Mouse (Mus musculus): ENCODE measurements around the gene Fam19a5. TPM values are rescaled to one million over a fixed set of nuclear protein-coding genes. Genes with fewer than 3 reads are reported as not detected.

The Fam19a5 gene
- polyA plus RNA-seq, 1 experiment from 2014 or later, result 0.95 TPM

DNA sequence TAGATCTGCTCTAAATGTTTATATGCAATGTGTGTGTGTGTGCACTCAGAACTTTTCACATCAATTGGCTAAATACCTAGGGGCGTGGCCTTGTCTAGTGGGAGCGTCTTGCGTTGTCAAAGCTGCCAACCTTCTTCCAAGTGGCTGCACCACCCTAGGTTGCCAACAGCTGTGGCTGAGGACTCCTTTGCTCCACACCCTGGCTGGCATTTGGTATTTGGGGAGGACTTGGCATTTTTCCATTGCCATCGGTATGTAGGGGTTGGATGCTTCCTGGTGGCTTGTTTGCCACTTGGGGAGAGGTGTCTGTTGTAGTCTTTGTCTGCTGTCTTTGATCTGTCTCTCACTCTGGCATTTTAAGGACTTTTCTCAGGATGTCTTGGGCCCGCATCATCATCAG lies 124.0 kb downstream of the Fam19a5 start:
- Histone ChIP-seq H3K9me3 (replicated peaks) (no peaks in the 10 kb centered on the region), H3K4me2 (no peak overlapping the region), H3K9ac (no peak overlapping the region), H3K27ac (ENCODE audit: poor library complexity, severe bottlenecking) (no peak overlapping the region), H3K4me3 (no peak overlapping the region), H3K27me3 (replicated peaks) (no peaks in the 10 kb centered on the region), H3K36me3 (no peaks in the 10 kb centered on the region), H3K4me1 (replicated peaks) (no peaks in the 10 kb centered on the region)
- 83% methylated on average over 5 of the region's 5 CpGs for WGBS
- no peak for ATAC-seq (ENCODE audit: insufficient number of reproducible peaks, low FRiP score)

DNA sequence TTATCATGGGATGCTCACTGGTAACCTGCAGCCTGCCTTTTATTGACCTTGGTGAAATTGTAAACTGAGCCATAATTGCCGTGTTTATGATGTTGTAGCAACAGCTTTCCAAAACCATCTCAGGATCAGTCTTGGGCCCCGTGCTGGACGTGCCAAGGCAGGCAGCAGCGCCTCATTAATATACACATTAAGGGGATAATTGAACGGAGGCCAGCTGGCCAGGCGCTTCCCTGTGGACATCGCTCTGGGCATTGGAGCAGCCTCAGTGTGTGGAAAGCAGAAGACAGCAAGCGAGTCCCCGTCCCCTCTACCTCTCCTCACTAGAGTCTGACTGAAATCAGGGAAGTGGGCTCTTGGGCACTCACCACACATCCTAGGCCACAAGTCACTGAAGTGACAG lies 127.8 kb downstream of the Fam19a5 start:
- H3K9ac ChIP-seq, result no peak overlapping the region
- no peak overlapping the region for H3K4me3 ChIP-seq
- H3K9me3 ChIP-seq (replicated peaks), result no peaks in the 10 kb centered on the region
- no peak overlapping the region for H3K27ac ChIP-seq (ENCODE audit: poor library complexity, severe bottlenecking)
- H3K36me3 ChIP-seq, result no peaks in the 10 kb centered on the region
- no peak overlapping the region for H3K4me2 ChIP-seq
- WGBS, result 84% methylated on average over 9 of the region's 9 CpGs
- H3K4me1 ChIP-seq (replicated peaks), result no peaks in the 10 kb centered on the region
- ATAC-seq (ENCODE audit: insufficient number of reproducible peaks, low FRiP score), result no peak
- no peaks in the 10 kb centered on the region for H3K27me3 ChIP-seq (replicated peaks)

DNA sequence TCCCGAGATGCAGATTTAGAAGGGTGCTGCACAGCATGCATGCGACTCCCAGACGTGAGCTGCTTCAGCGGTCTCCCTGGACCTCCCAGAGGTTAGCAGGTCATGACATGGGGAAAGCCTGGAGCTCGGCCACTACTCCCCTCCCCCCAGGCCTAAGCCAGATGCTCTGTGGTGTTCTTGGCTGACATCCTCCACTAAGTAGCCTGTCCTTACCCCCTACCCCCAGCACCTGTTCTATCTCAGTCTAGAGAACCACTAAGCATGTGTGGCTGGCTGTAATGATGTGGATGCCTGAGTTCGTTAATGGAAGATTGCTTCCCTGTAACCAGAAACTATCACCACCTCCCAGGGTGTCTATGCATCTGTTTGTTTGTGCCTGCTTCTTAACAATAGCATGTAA lies 134.6 kb downstream of the Fam19a5 start:
- H3K27ac ChIP-seq (ENCODE audit: poor library complexity, severe bottlenecking), result no peak overlapping the region
- H3K9ac ChIP-seq, result no peak overlapping the region
- H3K36me3 ChIP-seq, result no peaks in the 10 kb centered on the region
- H3K9me3 ChIP-seq (replicated peaks), result no peaks in the 10 kb centered on the region
- ATAC-seq (ENCODE audit: insufficient number of reproducible peaks, low FRiP score), result no peak
- 42% methylated on average over 6 of the region's 6 CpGs for WGBS
- H3K4me2 ChIP-seq, result no peak overlapping the region
- H3K4me3 ChIP-seq, result no peak overlapping the region
- H3K4me1 ChIP-seq (replicated peaks), result peaks cover 13% of the 10 kb centered on the region
- no peaks in the 10 kb centered on the region for H3K27me3 ChIP-seq (replicated peaks)

DNA sequence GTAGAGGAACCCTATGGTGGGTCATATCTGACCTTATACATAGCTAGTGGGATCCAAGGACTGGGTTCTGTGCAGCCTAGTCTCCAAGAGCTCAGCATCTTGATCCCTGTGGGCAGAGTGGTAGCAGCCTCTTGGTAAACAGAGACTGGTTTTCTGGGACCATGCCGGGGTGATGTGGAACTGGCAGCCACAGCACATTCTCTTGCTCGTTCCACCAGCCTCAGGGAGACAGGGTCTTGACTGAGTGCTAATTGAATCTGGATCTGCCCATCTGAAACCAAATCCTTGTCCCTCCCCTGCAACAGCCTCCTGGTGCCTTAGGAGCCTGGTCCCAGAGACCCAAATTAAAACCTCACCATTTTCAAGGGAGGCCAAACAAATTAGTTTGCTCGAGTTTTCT lies 138.3 kb downstream of the Fam19a5 start:
- no peak for ATAC-seq (ENCODE audit: insufficient number of reproducible peaks, low FRiP score)
- Histone ChIP-seq H3K4me2 (no peak overlapping the region), H3K9me3 (replicated peaks) (no peaks in the 10 kb centered on the region), H3K27me3 (replicated peaks) (no peaks in the 10 kb centered on the region), H3K36me3 (no peaks in the 10 kb centered on the region), H3K9ac (no peak overlapping the region), H3K4me1 (replicated peaks) (peaks cover 23% of the 10 kb centered on the region), H3K27ac (ENCODE audit: poor library complexity, severe bottlenecking) (no peak overlapping the region), H3K4me3 (no peak overlapping the region)
- 72% methylated on average over 3 of the region's 3 CpGs for WGBS

- ATAC-seq (ENCODE audit: insufficient number of reproducible peaks, low FRiP score), result peak; percentile 59
Observed at GRCm38 (mm10) chr15:87686415-87687040, 142.4 kb downstream of the Fam19a5 start.

DNA sequence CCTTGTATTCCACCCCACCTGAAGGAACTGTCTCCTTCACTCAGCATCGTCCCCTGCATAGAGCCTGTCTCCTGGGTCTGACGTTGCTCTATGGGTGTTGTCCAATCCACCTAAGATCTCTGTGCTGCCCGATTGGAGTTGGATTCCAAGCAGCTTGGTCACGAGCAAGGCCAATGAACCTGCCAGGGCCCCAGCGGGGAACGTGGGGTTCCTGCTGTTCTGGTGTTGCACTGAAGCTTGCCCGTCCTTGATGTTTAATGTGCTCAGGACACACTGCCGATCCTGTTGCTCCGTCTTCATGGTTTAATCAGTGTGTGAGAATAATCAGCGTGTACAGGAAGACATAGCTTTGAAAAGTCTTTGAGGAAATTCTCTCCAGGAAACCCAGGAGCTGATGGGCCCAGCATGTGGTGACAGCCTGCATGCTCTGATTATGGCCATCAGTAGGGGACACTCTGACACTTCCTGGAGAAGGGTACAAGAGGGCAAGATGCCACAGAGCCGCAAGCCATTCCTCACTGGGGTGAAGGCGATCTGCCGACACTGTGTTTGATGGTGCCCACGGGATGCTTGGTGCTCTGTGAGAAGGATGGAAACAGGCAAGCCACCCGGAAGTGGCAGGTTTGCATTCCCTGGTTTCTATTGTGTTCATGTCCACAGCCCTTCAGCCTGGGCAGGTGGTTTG lies 147.3 kb downstream of the Fam19a5 start:
- Histone ChIP-seq H3K9me3 (replicated peaks) (no peaks in the 10 kb centered on the region), H3K36me3 (no peaks in the 10 kb centered on the region), H3K4me3 (no peak overlapping the region), H3K27me3 (replicated peaks) (no peaks in the 10 kb centered on the region), H3K4me2 (no peak overlapping the region), H3K27ac (ENCODE audit: poor library complexity, severe bottlenecking) (no peak overlapping the region), H3K9ac (no peak overlapping the region), H3K4me1 (replicated peaks) (peaks cover 13% of the 10 kb centered on the region)
- WGBS, result 64% methylated on average over 15 of the region's 15 CpGs
- no peak for ATAC-seq (ENCODE audit: insufficient number of reproducible peaks, low FRiP score)

More at GRCm38 (mm10) chr15:87686415-87687040, 142.4 kb downstream of the Fam19a5 start:
- WGBS, result 46% methylated on average over 10 of the region's 10 CpGs
- Histone ChIP-seq H3K27me3 (replicated peaks) (no peaks in the 10 kb centered on the region), H3K4me3 (no peak overlapping the region), H3K4me2 (0 out of 2 replicates have a peak overlapping the region, but pooled peaks have one; percentile 12), H3K27ac (ENCODE audit: poor library complexity, severe bottlenecking) (no peak overlapping the region), H3K36me3 (no peaks in the 10 kb centered on the region), H3K4me1 (replicated peaks) (peaks cover 10% of the 10 kb centered on the region), H3K9ac (no peak overlapping the region), H3K9me3 (replicated peaks) (no peaks in the 10 kb centered on the region)

- no peak for ATAC-seq (ENCODE audit: insufficient number of reproducible peaks, low FRiP score)
Observed at GRCm38 (mm10) chr15:87691958-87692357, 147.9 kb downstream of the Fam19a5 start.

GRCm38 (mm10) chr15:87692394-87692793 lies 148.3 kb downstream of the Fam19a5 start:
- Histone ChIP-seq H3K4me1 (replicated peaks) (peaks cover 6% of the 10 kb centered on the region), H3K9me3 (replicated peaks) (no peaks in the 10 kb centered on the region), H3K4me2 (no peak overlapping the region), H3K27me3 (replicated peaks) (no peaks in the 10 kb centered on the region), H3K27ac (ENCODE audit: poor library complexity, severe bottlenecking) (no peak overlapping the region), H3K4me3 (no peak overlapping the region), H3K36me3 (no peaks in the 10 kb centered on the region), H3K9ac (no peak overlapping the region)
- ATAC-seq (ENCODE audit: insufficient number of reproducible peaks, low FRiP score), result no peak
- 85% methylated on average over 7 of the region's 7 CpGs for WGBS

More at GRCm38 (mm10) chr15:87691958-87692357, 147.9 kb downstream of the Fam19a5 start:
- no peaks in the 10 kb centered on the region for H3K36me3 ChIP-seq
- H3K4me2 ChIP-seq, result no peak overlapping the region
- H3K4me3 ChIP-seq, result no peak overlapping the region
- no peaks in the 10 kb centered on the region for H3K9me3 ChIP-seq (replicated peaks)
- no peaks in the 10 kb centered on the region for H3K27me3 ChIP-seq (replicated peaks)
- no peak overlapping the region for H3K9ac ChIP-seq
- H3K27ac ChIP-seq (ENCODE audit: poor library complexity, severe bottlenecking), result no peak overlapping the region
- H3K4me1 ChIP-seq (replicated peaks), result peaks cover 8% of the 10 kb centered on the region
- WGBS, result 78% methylated on average over 4 of the region's 4 CpGs

GRCm38 (mm10) chr15:87692865-87693513 lies 148.9 kb downstream of the Fam19a5 start:
- no peak overlapping the region for H3K27ac ChIP-seq (ENCODE audit: poor library complexity, severe bottlenecking)
- no peak for ATAC-seq (ENCODE audit: insufficient number of reproducible peaks, low FRiP score)
- H3K9me3 ChIP-seq (replicated peaks), result no peaks in the 10 kb centered on the region
- 62% methylated on average over 4 of the region's 4 CpGs for WGBS
- H3K9ac ChIP-seq, result no peak overlapping the region
- H3K36me3 ChIP-seq, result no peaks in the 10 kb centered on the region
- H3K4me2 ChIP-seq, result no peak overlapping the region
- peaks cover 6% of the 10 kb centered on the region for H3K4me1 ChIP-seq (replicated peaks)
- H3K27me3 ChIP-seq (replicated peaks), result no peaks in the 10 kb centered on the region
- no peak overlapping the region for H3K4me3 ChIP-seq

DNA sequence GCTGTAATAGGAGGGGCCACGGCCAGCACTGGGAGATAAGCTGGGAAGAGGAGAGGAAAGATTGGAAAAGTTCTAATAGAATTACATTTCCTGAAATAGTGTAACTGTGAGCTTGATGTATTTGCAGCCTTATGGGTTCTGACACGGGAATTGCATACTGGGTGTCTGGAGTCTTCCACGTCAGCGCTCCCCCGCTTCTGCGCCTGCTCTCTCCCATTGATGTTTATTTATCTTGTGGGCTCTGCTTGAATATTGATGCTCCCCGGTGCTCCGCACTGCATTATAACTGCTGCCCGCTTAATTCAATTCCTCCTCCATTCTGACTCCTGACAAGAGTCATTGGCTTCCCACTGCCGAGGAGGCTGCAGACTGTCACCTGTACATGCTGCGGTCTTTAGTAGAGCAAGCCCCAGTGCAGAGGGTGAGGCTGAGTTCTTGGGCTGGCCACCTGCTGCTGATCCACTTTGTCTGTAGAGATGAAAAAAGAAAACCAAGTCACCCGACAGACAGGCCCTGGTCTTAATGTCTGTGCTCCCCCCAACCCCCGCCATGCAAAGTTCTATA lies 153.4 kb downstream of the Fam19a5 start:
- Histone ChIP-seq H3K4me3 (no peak overlapping the region), H3K36me3 (no peaks in the 10 kb centered on the region), H3K9ac (no peak overlapping the region), H3K27me3 (replicated peaks) (no peaks in the 10 kb centered on the region), H3K4me1 (replicated peaks) (peaks cover 11% of the 10 kb centered on the region), H3K4me2 (no peak overlapping the region), H3K27ac (ENCODE audit: poor library complexity, severe bottlenecking) (no peak overlapping the region), H3K9me3 (replicated peaks) (peaks cover 16% of the 10 kb centered on the region)
- ATAC-seq (ENCODE audit: insufficient number of reproducible peaks, low FRiP score), result no peak
- 80% methylated on average over 13 of the region's 13 CpGs for WGBS

Measured in heart, embryonic 12.5 days (tissue).